Mouse (Mus musculus): ENCODE results near the gene Il3. TPM values are rescaled to one million over a fixed set of nuclear protein-coding genes. Genes with fewer than 3 reads are reported as not detected.

The Il3 gene
- polyA plus RNA-seq, 1 experiment: not detected

DNA sequence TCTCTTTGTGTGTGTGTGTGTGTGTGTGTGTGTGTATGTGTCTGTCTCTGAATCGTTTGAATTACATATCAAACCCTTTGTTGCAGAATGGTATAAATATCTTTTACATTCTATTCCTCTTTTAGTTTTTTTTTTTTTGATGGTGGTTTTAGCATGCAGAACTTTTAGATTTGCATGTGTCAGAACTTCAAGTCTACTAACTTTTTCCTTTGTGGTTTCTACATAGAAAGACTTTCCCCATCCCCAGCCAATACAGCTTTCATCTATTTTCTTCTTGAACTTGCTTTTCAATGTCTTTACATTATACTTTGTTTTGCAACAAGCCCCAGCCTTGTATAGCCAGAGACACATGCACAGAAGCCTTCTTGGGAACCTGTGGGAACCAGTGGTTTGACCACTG lies 29.7 kb upstream of the Il3 start:
- Histone ChIP-seq H3K4me3 (replicated peaks; ENCODE audit: control insufficient read depth, low read depth, low read length) (no peak overlapping the region), H3K4me1 (ENCODE audit: control insufficient read depth, insufficient read depth, low read length) (no peaks in the 10 kb centered on the region; the same call in 1 of the 2 replicates), H3K27ac (ENCODE audit: control insufficient read depth, insufficient read depth, low read depth, low read length, poor library complexity) (no peak overlapping the region)
- WGBS: 95% methylated on average over 1 of the region's 1 CpGs
- no peak for TF ChIP-seq CTCF (IDR thresholded peaks at IDR 0.05; ENCODE audit: control insufficient read depth, insufficient read depth, low read length)

DNA sequence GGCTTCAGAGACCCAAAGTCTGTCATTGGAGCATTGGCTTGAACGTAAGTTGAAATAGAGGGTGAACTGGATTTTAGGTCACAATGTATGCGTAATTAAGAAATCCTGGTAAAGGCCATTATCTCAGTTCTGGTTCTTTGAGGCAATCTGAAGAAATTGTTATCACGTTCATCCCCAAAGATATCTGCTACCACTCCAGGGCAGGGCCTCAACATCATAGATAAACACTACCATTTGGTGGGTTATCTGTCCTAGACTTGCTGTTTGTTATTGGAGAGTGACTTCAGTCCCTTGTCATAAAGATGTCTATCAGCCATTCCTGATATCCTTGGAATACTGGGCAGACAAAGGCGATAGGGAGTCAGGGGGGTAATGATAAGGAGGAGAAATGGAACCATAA lies 28.9 kb upstream of the Il3 start:
- no peak overlapping the region for H3K27ac ChIP-seq (ENCODE audit: control insufficient read depth, insufficient read depth, low read depth, low read length, poor library complexity)
- WGBS: 75% methylated on average over 4 of the region's 4 CpGs
- H3K4me3 ChIP-seq (replicated peaks; ENCODE audit: control insufficient read depth, low read depth, low read length): no peak overlapping the region
- H3K4me1 ChIP-seq (ENCODE audit: control insufficient read depth, insufficient read depth, low read length): no peaks in the 10 kb centered on the region; the same call in 1 of the 2 replicates
- TF ChIP-seq CTCF (IDR thresholded peaks at IDR 0.05; ENCODE audit: control insufficient read depth, insufficient read depth, low read length): no peak
- no peak for TF ChIP-seq POLR2A (IDR thresholded peaks at IDR 0.05; ENCODE audit: borderline replicate concordance, control insufficient read depth, low read depth, low read length)

DNA sequence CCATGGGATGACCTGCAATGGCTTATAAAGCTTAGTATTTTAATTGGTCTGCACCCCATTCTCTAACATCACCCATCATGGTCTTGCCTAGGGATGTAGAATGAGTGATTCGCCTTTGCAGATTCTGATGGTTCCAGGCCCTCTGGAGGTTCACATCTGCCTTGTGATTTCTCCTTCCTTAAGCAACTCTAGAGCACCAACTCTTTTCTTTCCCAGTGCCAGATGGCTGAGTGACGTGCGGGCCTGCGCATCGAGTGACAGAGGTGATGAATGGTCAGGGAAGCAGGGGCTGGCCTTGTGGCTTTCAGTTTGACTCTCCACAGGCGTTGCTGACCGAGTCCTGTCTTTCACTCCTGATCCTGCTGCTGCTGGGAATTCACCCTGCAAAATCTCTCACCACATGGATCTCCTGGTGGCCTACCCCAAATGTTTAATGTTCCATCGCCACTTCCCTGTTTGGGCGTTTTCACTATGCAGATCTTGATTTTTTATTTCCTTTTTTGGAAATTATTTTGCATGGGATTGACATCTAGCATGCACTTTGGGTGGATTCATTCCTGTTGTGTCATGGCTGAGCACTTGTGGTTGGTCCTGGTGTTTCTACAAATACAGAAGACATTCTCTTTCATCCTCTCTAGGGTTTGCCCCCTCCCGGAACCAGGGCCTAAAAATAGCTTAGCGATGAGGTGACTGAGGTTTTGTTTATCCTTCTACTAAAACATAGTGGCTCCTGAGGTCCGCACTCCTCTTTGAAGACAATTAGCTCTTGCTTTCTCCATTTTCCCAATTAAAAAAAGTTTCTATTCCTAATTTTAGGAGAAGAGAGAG lies 27.1 kb upstream of the Il3 start:
- 66% methylated on average over 12 of the region's 12 CpGs for WGBS
- no peaks in the 10 kb centered on the region; the same call in 1 of the 2 replicates for H3K4me1 ChIP-seq (ENCODE audit: control insufficient read depth, insufficient read depth, low read length)
- no peak for TF ChIP-seq POLR2A (IDR thresholded peaks at IDR 0.05; ENCODE audit: borderline replicate concordance, control insufficient read depth, low read depth, low read length)
- TF ChIP-seq CTCF (IDR thresholded peaks at IDR 0.05; ENCODE audit: control insufficient read depth, insufficient read depth, low read length): no peak
- H3K4me3 ChIP-seq (replicated peaks; ENCODE audit: control insufficient read depth, low read depth, low read length): no peak overlapping the region
- no peak overlapping the region for H3K27ac ChIP-seq (ENCODE audit: control insufficient read depth, insufficient read depth, low read depth, low read length, poor library complexity)

DNA sequence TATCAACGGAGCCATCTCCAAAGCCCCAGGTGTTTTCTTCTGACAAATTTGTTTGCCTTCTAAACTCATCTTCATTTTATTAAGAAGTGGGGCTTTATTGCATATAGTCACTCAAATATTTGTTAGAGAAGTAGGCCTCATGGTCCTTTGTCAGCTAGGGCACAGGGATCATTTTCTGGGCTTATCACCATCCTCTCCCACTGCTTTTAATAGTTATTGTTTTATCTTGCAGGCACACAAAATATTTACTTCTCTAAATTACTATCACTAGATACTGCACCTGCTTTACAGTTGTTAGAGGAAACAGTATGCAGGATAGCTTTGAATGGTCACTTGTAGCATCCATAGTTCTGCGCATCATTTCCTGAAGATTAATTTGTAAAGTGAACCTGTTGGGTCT lies 25.1 kb upstream of the Il3 start:
- H3K4me3 ChIP-seq (replicated peaks; ENCODE audit: control insufficient read depth, low read depth, low read length): no peak overlapping the region
- H3K27ac ChIP-seq (ENCODE audit: control insufficient read depth, insufficient read depth, low read depth, low read length, poor library complexity): no peak overlapping the region
- no peaks in the 10 kb centered on the region; the same call in 1 of the 2 replicates for H3K4me1 ChIP-seq (ENCODE audit: control insufficient read depth, insufficient read depth, low read length)
- WGBS: 75% methylated on average over 2 of the region's 2 CpGs
- no peak for TF ChIP-seq POLR2A (IDR thresholded peaks at IDR 0.05; ENCODE audit: borderline replicate concordance, control insufficient read depth, low read depth, low read length)

DNA sequence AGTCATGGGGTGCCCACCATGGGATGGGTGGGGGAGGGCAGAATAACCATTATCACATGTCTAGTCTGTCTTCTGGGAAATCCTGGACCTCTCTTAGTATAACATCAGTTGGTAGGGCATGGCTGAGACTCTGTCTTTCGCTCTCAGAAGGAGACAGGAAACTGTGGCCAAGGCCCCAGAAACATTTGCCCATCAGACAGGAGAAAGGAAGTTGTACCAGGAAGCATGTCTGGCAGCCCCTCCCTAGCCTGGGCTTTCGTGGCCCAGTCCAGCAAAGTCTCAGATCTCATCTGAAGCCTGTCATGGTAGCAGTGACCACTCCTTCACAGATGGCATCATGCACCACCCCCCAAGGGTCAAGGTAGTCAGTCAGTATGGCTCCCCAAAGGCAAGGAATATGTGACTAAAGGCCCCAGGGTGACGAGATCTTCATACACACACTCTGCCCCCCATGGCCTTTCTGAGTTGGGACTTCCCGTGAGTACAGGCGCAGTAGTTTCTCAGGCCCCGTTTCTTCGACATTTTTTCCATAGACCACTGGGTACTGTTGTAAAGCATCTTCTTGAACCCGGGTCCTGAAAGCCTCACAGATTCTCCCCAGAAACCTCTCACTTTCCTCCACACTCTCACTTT lies 20.9 kb upstream of the Il3 start:
- Histone ChIP-seq H3K27ac (ENCODE audit: control insufficient read depth, insufficient read depth, low read depth, low read length, poor library complexity) (no peak overlapping the region), H3K4me3 (replicated peaks; ENCODE audit: control insufficient read depth, low read depth, low read length) (no peak overlapping the region), H3K4me1 (ENCODE audit: control insufficient read depth, insufficient read depth, low read length) (no peaks in the 10 kb centered on the region; the same call in 1 of the 2 replicates)
- WGBS: 49% methylated on average over 8 of the region's 8 CpGs
- TF ChIP-seq CTCF (IDR thresholded peaks at IDR 0.05; ENCODE audit: control insufficient read depth, insufficient read depth, low read length): no peak
- TF ChIP-seq POLR2A (IDR thresholded peaks at IDR 0.05; ENCODE audit: borderline replicate concordance, control insufficient read depth, low read depth, low read length): no peak

DNA sequence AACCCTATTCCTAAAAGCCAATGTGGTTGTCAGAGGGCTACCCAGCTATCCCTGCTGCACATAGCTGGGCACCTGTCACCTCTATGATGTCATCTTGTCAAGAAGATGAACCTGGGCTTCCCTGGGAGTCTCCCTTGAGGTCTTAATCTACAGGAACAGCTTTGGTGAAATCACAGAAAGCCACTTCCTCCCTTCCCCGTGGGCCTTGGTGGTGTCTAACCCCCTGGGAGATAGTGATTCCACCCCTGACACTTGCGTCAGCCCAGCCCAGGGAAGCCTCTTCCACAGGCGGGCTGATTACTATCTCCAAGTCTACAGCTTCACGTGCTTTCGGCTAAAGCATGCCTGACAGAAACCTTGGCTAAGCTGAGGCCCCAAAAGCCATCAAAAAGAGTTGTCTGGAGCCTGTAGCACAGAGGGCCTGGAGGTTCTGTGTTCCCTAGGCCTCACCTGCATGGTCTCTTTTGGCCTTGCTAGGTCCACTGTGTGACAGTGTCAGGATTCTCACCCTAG lies 4.4 kb upstream of the Il3 start:
- Histone ChIP-seq H3K4me1 (ENCODE audit: control insufficient read depth, insufficient read depth, low read length) (no peaks in the 10 kb centered on the region), H3K4me3 (replicated peaks; ENCODE audit: control insufficient read depth, low read depth, low read length) (no peak overlapping the region), H3K27ac (ENCODE audit: control insufficient read depth, insufficient read depth, low read depth, low read length, poor library complexity) (no peak overlapping the region)
- WGBS: 39% methylated on average over 5 of the region's 5 CpGs
- TF ChIP-seq POLR2A (IDR thresholded peaks at IDR 0.05; ENCODE audit: borderline replicate concordance, control insufficient read depth, low read depth, low read length) (no peak), CTCF (IDR thresholded peaks at IDR 0.05; ENCODE audit: control insufficient read depth, insufficient read depth, low read length) (no peak)

DNA sequence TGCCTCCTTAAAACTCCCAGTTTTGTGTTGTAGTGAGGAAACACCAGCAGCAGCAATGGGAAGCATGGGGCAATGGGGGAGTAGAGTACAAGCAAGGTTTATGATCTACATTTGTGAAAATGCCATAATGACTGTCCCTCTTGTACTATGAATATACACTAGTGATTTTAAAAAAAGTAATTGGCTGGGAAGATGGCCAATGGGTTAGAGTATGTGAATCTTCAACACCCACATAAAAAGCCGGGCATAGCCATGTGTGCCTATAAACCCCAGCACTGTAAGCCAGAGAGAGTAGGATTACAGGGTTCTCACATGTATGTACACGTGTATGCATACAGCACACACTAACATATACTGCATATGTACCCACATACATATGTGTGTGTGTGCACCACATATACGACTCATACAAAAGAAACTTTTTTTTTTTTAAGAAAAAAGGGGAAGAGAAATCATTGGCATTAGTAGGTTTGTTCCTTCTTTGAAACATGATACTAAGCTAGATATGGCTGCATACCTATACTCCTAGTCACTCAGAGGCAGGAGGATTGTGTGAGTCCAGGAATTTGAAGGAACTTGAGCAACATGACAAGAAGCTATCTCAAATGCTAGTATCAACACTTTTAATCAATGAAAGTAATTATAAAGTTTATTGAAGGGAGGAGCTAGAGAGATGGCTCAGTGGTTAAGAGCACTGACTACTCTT lies 2.3 kb upstream of the Il3 start:
- no peak overlapping the region for H3K4me3 ChIP-seq (replicated peaks; ENCODE audit: control insufficient read depth, low read depth, low read length)
- H3K27ac ChIP-seq (ENCODE audit: control insufficient read depth, insufficient read depth, low read depth, low read length, poor library complexity): no peak overlapping the region
- TF ChIP-seq CTCF (IDR thresholded peaks at IDR 0.05; ENCODE audit: control insufficient read depth, insufficient read depth, low read length) (no peak), POLR2A (IDR thresholded peaks at IDR 0.05; ENCODE audit: borderline replicate concordance, control insufficient read depth, low read depth, low read length) (no peak)
- no peaks in the 10 kb centered on the region for H3K4me1 ChIP-seq (ENCODE audit: control insufficient read depth, insufficient read depth, low read length)
- WGBS: 52% methylated on average over 3 of the region's 3 CpGs

DNA sequence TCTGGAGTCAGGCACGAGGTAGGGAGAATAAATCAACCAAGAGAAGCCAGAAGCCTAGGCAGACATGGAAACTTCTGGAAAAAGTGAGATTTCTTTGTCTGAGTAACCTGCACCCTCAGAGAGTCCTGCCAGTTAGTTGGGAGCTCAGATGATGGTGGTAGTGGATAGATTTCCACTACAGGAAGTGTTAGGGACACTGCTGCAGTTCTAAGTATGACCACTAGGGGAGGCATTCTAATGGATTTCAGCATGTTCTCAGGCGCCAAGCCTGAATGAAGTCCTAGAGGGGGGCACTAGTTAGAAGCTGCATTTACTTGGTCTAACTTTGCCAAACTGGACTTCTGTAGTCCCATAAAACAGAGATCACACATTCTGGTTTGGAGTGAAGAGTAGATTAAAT lies 2.5 kb downstream of the Il3 start:
- no peak overlapping the region for H3K27ac ChIP-seq (ENCODE audit: control insufficient read depth, insufficient read depth, low read depth, low read length, poor library complexity)
- WGBS: 47% methylated on average over 2 of the region's 2 CpGs
- H3K4me3 ChIP-seq (replicated peaks; ENCODE audit: control insufficient read depth, low read depth, low read length): no peak overlapping the region
- no peaks in the 10 kb centered on the region for H3K4me1 ChIP-seq (ENCODE audit: control insufficient read depth, insufficient read depth, low read length)
- 0 out of 2 replicates have a peak, but pooled peaks have one; percentile 20 for TF ChIP-seq CTCF (IDR thresholded peaks at IDR 0.05; ENCODE audit: control insufficient read depth, insufficient read depth, low read length)
- TF ChIP-seq POLR2A (IDR thresholded peaks at IDR 0.05; ENCODE audit: borderline replicate concordance, control insufficient read depth, low read depth, low read length): no peak
